Mouse (Mus musculus) natural killer cell, adult 2 months (primary cell): ENCODE data around the gene Scrt2.
A peak's percentile ranks its signal among the peaks of the same experiment; 100 is the strongest.

Experiments
- DNase-seq, 2 experiments: peaks; one replicate each; pipeline ENCODE4 v3.0.0; 2022; ENCODE audit warnings: low spot score in 2 of 2

Gene Scrt2

GRCm38 (mm10) chr2:152105318-152106224 is 24.2 kb downstream of the Scrt2 start, which contains the start of gene Srxn1:
TSS of gene Srxn1 (plus strand) at chr2:152105516.
- DNase-seq: peak; percentile 86 to 92

- DNase-seq: no peak
Observed at GRCm38 (mm10) chr2:152106225-152106595, 24.9 kb downstream of the Scrt2 start.

GRCm38 (mm10) chr2:152106597-152106996 is 25.3 kb downstream of the Scrt2 start:
- no peak for DNase-seq

GRCm38 (mm10) chr2:152108702-152109101 is 27.4 kb downstream of the Scrt2 start:
- DNase-seq: no peak

- no peak for DNase-seq
Observed at GRCm38 (mm10) chr2:152109386-152109785, 28.1 kb downstream of the Scrt2 start.

- no peak for DNase-seq
Observed at GRCm38 (mm10) chr2:152111311-152111710, 30.0 kb downstream of the Scrt2 start.

- DNase-seq: peak; percentile 80 to 81
Observed at GRCm38 (mm10) chr2:152111920-152112319, 30.6 kb downstream of the Scrt2 start.

- no peak for DNase-seq
Observed at GRCm38 (mm10) chr2:152112490-152112889, 31.2 kb downstream of the Scrt2 start.

- DNase-seq: no peak
Observed at GRCm38 (mm10) chr2:152112970-152113369, 31.6 kb downstream of the Scrt2 start.

- DNase-seq: no peak
Observed at GRCm38 (mm10) chr2:152114057-152114975, 33.0 kb downstream of the Scrt2 start.

GRCm38 (mm10) chr2:152117694-152118093 is 36.4 kb downstream of the Scrt2 start:
- no peak for DNase-seq

- DNase-seq: no peak
Observed at GRCm38 (mm10) chr2:152119228-152119865, 38.0 kb downstream of the Scrt2 start.

GRCm38 (mm10) chr2:152122896-152123295 is 41.6 kb downstream of the Scrt2 start:
- DNase-seq: no peak

GRCm38 (mm10) chr2:152128597-152128996 is 47.3 kb downstream of the Scrt2 start:
- no peak for DNase-seq

GRCm38 (mm10) chr2:152129778-152130177 is 48.4 kb downstream of the Scrt2 start:
- no peak for DNase-seq

GRCm38 (mm10) chr2:152132016-152132415 is 50.7 kb downstream of the Scrt2 start:
- DNase-seq: no peak

GRCm38 (mm10) chr2:152132691-152133090 is 51.4 kb downstream of the Scrt2 start:
- DNase-seq: no peak

GRCm38 (mm10) chr2:152139191-152139987 is 58.1 kb downstream of the Scrt2 start:
- no peak for DNase-seq

GRCm38 (mm10) chr2:152140941-152141340 is 59.6 kb downstream of the Scrt2 start:
- DNase-seq: no peak

- no peak for DNase-seq
Observed at GRCm38 (mm10) chr2:152141491-152141890, 60.2 kb downstream of the Scrt2 start.

- DNase-seq: no peak
Observed at GRCm38 (mm10) chr2:152142046-152142445, 60.7 kb downstream of the Scrt2 start.
